Mouse (Mus musculus) limb, embryonic 14.5 days (tissue): ENCODE results near the gene Tbc1d22b. TPM values are rescaled to one million over a fixed set of nuclear protein-coding genes. Genes with fewer than 3 reads are reported as not detected.

Source experiments
- ATAC-seq: fragments of 200-750 bp; cut with Nextera tagmentation; 2 replicates; pipeline ENCODE4 v1.8.0; 2017; ENCODE audit warnings: low read depth, moderate number of reproducible peaks, moderate TSS enrichment; ENCODE audit not compliant: low FRiP score
- DNase-seq: peaks from one replicate; pipeline ENCODE4 v3.0.0-alpha.2; 2015; ENCODE audit warnings: low spot score
- H3K27ac ChIP-seq: fragments of 300-500 bp; sonication (generic); replicated peaks from 2 replicates; pipeline ENCODE4 v1.5.1; 2014; ENCODE audit warnings: low read depth, mild to moderate bottlenecking, low read length, moderate library complexity, mixed read lengths
- H3K27me3 ChIP-seq: fragments of 300-500 bp; sonication (generic); 2 replicates; pipeline ENCODE4 v1.6.1; 2014; ENCODE audit warnings: low read length, mixed read lengths; ENCODE audit not compliant: control insufficient read depth, insufficient read depth
- H3K36me3 ChIP-seq: fragments of 300-500 bp; sonication (generic); 2 replicates; pipeline ENCODE4 v1.6.1; 2014; ENCODE audit warnings: mild to moderate bottlenecking, low read length, moderate library complexity, mixed read lengths; ENCODE audit not compliant: control insufficient read depth, insufficient read depth
- H3K4me1 ChIP-seq: fragments of 300-500 bp; sonication (generic); 2 replicates; pipeline ENCODE4 v1.6.1; 2014; ENCODE audit warnings: antibody characterized with exemption, low read length, mixed read lengths; ENCODE audit not compliant: control insufficient read depth, insufficient read depth
- H3K4me2 ChIP-seq: fragments of 300-500 bp; sonication (generic); replicated peaks from 2 replicates; pipeline ENCODE4 v1.6.1; 2014; ENCODE audit warnings: low read depth, mild to moderate bottlenecking, low read length, moderate library complexity; ENCODE audit not compliant: severe bottlenecking
- H3K4me3 ChIP-seq: fragments of 300-500 bp; sonication (generic); replicated peaks from 2 replicates; pipeline ENCODE4 v1.5.1; 2014; ENCODE audit warnings: low read length
- H3K9ac ChIP-seq: fragments of 300-500 bp; sonication (generic); 2 replicates; pipeline ENCODE4 v1.6.1; 2014; ENCODE audit warnings: mild to moderate bottlenecking, low read depth, low read length, moderate library complexity; ENCODE audit not compliant: severe bottlenecking
- H3K9me3 ChIP-seq: fragments of 300-500 bp; sonication (generic); 2 replicates; pipeline ENCODE4 v1.6.1; 2016; ENCODE audit warnings: low read length; ENCODE audit not compliant: control insufficient read depth
- POLR2A ChIP-seq: fragments of 200-500 bp; IDR thresholded peaks from 2 replicates; pipeline ENCODE4 v1.8.0; 2012; ENCODE audit warnings: inconsistent platforms, mild to moderate bottlenecking, moderate library complexity, borderline replicate concordance; ENCODE audit not compliant: insufficient read depth, insufficient read length; ENCODE audit errors: extremely low read depth
- WGBS: fragments of 180-500 bp; shearing (Covaris S2); extraction: QIAGEN DNeasy Blood & Tissue Kit; methylation state at CpG from one replicate; pipeline ENCODE4 v1.1.7; 2014; 5-methylcytosine and 5-hydroxymethylcytosine counted together
- microRNA-seq: library from miRNA; unstranded; fragments of <30 nt; microRNA quantifications from one replicate; pipeline ENCODE4, GENCODE M21; 2016
- polyA plus RNA-seq, 2 experiments: library from polyadenylated mRNA; depleted of rRNA in 1 of 2; stranded (reverse) in 1 of 2; unstranded in 1 of 2; fragments of >200 nt; fragmentation: Nextera tagmentation in 1 of 2; extraction: Ambion mirVana in 1 of 2; gene quantifications; 2 replicates each; pipeline versions ENCODE4 v1.2.1 to v1.2.3; 2012 to 2014

Gene Tbc1d22b
- polyA plus RNA-seq, 2 experiments, result 15.2 to 24.0 TPM

DNA sequence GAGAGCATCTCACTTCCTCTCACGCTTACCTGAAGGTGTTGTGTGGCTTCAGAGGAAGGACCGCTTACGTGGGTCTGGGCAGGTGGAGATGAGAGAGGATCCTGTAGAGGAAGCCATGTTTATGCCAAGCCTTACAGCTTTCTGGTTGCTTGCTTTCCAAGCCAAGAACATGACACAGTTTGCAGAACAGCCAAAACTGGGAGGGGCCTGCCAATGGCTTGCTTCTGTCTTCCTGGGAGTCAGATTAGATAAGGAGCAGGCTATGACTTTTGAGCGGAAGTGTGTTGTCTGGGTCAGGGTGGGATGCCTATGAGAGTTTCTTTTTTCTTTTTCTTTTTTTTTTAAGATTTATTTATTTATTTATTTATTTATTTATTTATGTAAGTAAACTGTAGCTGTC, 87.8 kb downstream of the Tbc1d22b start:
- DNase-seq, result no peak
- 97% methylated on average over 4 of the region's 4 CpGs for WGBS

DNA sequence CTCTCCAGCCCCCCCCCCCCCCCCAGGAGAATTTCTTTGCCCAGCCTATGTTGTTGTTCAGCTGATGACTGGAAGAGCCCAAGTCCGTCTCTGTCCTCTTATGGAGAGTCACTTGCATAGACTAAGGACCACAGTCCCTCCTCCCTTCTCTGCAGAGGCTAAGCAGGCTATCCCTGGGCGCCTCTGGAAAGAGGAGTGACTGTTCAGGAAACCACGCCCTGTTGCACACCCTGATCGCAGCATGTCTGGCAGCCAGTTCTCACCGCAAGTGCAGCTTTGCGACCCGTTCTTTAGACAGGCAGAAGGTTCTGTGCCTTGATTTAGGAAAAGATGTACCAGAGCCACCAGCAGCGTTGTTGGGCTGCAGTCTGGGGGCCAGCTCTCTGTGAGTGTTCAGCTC, 88.3 kb downstream of the Tbc1d22b start:
- DNase-seq, result no peak
- Histone ChIP-seq H3K9me3 (no peaks in the 10 kb centered on the region), H3K27ac (no peak overlapping the region), H3K27me3 (no peaks in the 10 kb centered on the region), H3K36me3 (peaks cover 84% of the 10 kb centered on the region), H3K9ac (no peak overlapping the region), H3K4me1 (no peaks in the 10 kb centered on the region), H3K4me2 (no peak overlapping the region), H3K4me3 (no peak overlapping the region)
- ATAC-seq, result no peak
- 84% methylated on average over 7 of the region's 8 CpGs for WGBS
- TF ChIP-seq POLR2A, result no peak

More for the DNA sequence above, 87.8 kb downstream of the Tbc1d22b start:
- TF ChIP-seq POLR2A, result no peak
- Histone ChIP-seq H3K4me2 (no peak overlapping the region), H3K9ac (no peak overlapping the region), H3K27ac (no peak overlapping the region), H3K27me3 (no peaks in the 10 kb centered on the region), H3K9me3 (no peaks in the 10 kb centered on the region), H3K36me3 (peaks cover 82% of the 10 kb centered on the region), H3K4me1 (no peaks in the 10 kb centered on the region), H3K4me3 (no peak overlapping the region)
- no peak for ATAC-seq

DNA sequence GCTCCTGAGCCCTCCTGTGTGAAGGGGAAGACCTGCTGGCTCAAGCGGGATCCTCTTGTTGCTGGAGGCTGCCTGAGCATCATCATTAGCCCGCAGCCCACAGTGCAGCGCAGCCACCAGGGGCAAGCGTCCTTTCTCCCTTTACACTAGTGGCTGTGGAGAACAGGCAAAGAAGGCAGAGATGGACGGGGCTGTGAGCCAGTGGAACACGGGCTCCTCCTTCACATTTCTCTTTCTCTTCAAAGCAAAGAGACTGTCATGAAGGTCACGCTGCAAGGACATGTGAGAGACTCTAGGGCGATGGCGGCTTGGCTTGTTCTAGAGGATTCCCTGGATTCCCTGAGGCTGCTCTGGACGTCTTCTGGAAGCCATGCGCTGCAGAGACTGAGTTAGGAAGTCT, 91.4 kb downstream of the Tbc1d22b start:
- WGBS, result 93% methylated on average over 11 of the region's 11 CpGs
- ATAC-seq, result no peak
- no peak for TF ChIP-seq POLR2A

DNA sequence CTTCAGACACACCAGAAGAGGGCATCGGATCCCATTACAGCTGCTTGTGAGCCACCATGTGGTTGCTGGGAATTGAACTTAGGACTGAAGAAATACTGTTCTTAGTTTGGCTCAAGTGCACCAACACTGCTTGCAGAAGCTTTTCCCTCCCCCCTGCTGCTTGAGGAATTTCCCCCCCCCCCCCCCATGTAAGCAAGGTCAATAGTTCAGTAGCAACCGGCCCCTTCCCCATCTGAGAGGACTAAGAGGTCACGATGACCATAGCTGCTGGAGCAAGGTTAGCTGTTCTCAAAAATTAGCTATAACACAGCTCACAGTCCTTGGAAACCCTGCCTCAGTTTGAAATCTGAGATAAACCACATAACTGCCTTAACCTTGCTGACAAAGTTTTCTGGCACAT, 92.6 kb downstream of the Tbc1d22b start:
- Histone ChIP-seq H3K4me3 (no peak overlapping the region), H3K27me3 (no peaks in the 10 kb centered on the region), H3K36me3 (peaks cover 53% of the 10 kb centered on the region), H3K9me3 (no peaks in the 10 kb centered on the region), H3K27ac (no peak overlapping the region), H3K4me2 (no peak overlapping the region), H3K9ac (no peak overlapping the region), H3K4me1 (no peaks in the 10 kb centered on the region)
- TF ChIP-seq POLR2A, result no peak
- no peak for ATAC-seq
- no peak for DNase-seq
- WGBS, result 67% methylated on average over 3 of the region's 3 CpGs

More for the DNA sequence above, 91.4 kb downstream of the Tbc1d22b start:
- H3K27ac ChIP-seq, result no peak overlapping the region
- H3K27me3 ChIP-seq, result no peaks in the 10 kb centered on the region
- H3K4me3 ChIP-seq, result no peak overlapping the region
- no peaks in the 10 kb centered on the region for H3K9me3 ChIP-seq
- H3K9ac ChIP-seq, result no peak overlapping the region
- peaks cover 65% of the 10 kb centered on the region for H3K36me3 ChIP-seq
- no peak overlapping the region for H3K4me2 ChIP-seq
- no peak for DNase-seq
- no peaks in the 10 kb centered on the region for H3K4me1 ChIP-seq

Small RNA genes lying within 50 kb of the gene (microRNA-seq; reads per million reads assigned to microRNA genes)
- not detected for gene Mir7667

Other genes starting within 250 kb of the Tbc1d22b start
- 2.0 and 2.6 TPM in 2 replicates for gene Pi16, start 232.1 kb upstream of the Tbc1d22b start, polyA plus RNA-seq (2012; rRNA removed)
- 1.4 and 2.2 TPM in 2 replicates for gene Pi16, start 232.1 kb upstream of the Tbc1d22b start, polyA plus RNA-seq (2014; fragmentation: Nextera tagmentation; extraction: Ambion mirVana)
- 469 and 541 TPM in 2 replicates for gene Mtch1, start 201.9 kb upstream of the Tbc1d22b start, polyA plus RNA-seq (2012; rRNA removed)
- gene Mtch1, start 201.9 kb upstream of the Tbc1d22b start, polyA plus RNA-seq (2014; fragmentation: Nextera tagmentation; extraction: Ambion mirVana), result 420 and 443 TPM in 2 replicates
- 9.4 and 10.8 TPM in 2 replicates for gene Fgd2, start 188.9 kb upstream of the Tbc1d22b start, polyA plus RNA-seq (2012; rRNA removed)
- gene Fgd2, start 188.9 kb upstream of the Tbc1d22b start, polyA plus RNA-seq (2014; fragmentation: Nextera tagmentation; extraction: Ambion mirVana), result 6.2 and 8.4 TPM in 2 replicates
- gene Pim1, start 59.0 kb upstream of the Tbc1d22b start, polyA plus RNA-seq (2012; rRNA removed), result 18.4 and 23.3 TPM in 2 replicates
- 15.7 TPM in 2 replicates for gene Pim1, start 59.0 kb upstream of the Tbc1d22b start, polyA plus RNA-seq (2014; fragmentation: Nextera tagmentation; extraction: Ambion mirVana)
- 0.04 TPM in 1 of 2 replicates, not detected in the other for gene Gm17657, start 147 bp upstream of the Tbc1d22b start, polyA plus RNA-seq (2012; rRNA removed)
- gene Gm17657, start 147 bp upstream of the Tbc1d22b start, polyA plus RNA-seq (2014; fragmentation: Nextera tagmentation; extraction: Ambion mirVana), result not detected in 2 replicates
- 0.09 and 0.28 TPM in 2 replicates for gene Tmem217, start 2.6 kb downstream of the Tbc1d22b start, polyA plus RNA-seq (2012; rRNA removed)
- 0.40 and 0.41 TPM in 2 replicates for gene Tmem217, start 2.6 kb downstream of the Tbc1d22b start, polyA plus RNA-seq (2014; fragmentation: Nextera tagmentation; extraction: Ambion mirVana)
- 37.9 and 55.5 TPM in 2 replicates for gene Rnf8, start 65.0 kb downstream of the Tbc1d22b start, polyA plus RNA-seq (2012; rRNA removed)
- gene Rnf8, start 65.0 kb downstream of the Tbc1d22b start, polyA plus RNA-seq (2014; fragmentation: Nextera tagmentation; extraction: Ambion mirVana), result 75.4 and 90.7 TPM in 2 replicates
- gene Gm28043, start 65.1 kb downstream of the Tbc1d22b start, polyA plus RNA-seq (2012; rRNA removed), result 2.6 and 2.8 TPM in 2 replicates
- 3.5 and 3.6 TPM in 2 replicates for gene Gm28043, start 65.1 kb downstream of the Tbc1d22b start, polyA plus RNA-seq (2014; fragmentation: Nextera tagmentation; extraction: Ambion mirVana)
- 42.8 and 54.3 TPM in 2 replicates for gene Cmtr1, start 110.8 kb downstream of the Tbc1d22b start, polyA plus RNA-seq (2012; rRNA removed)
- 95.8 and 109 TPM in 2 replicates for gene Cmtr1, start 110.8 kb downstream of the Tbc1d22b start, polyA plus RNA-seq (2014; fragmentation: Nextera tagmentation; extraction: Ambion mirVana)
- gene Ccdc167, start 167.3 kb downstream of the Tbc1d22b start, polyA plus RNA-seq (2012; rRNA removed), result 16.6 and 19.3 TPM in 2 replicates
- 13.1 and 15.8 TPM in 2 replicates for gene Ccdc167, start 167.3 kb downstream of the Tbc1d22b start, polyA plus RNA-seq (2014; fragmentation: Nextera tagmentation; extraction: Ambion mirVana)